Mouse (Mus musculus) kidney, adult 2 months (tissue): ENCODE results near the gene Ciao2b. TPM values are rescaled to one million over a fixed set of nuclear protein-coding genes. Genes with fewer than 3 reads are reported as not detected.

ENCODE experiments used
- DNase-seq: peaks from one replicate; pipeline ENCODE4 v3.0.0; 2021
- H3K27ac ChIP-seq: fragments of 200-500 bp; 2 replicates; pipeline ENCODE4 v1.5.1; 2012; ENCODE audit warnings: low read depth, low read length, control low read depth, inconsistent platforms; ENCODE audit not compliant: insufficient read depth
- H3K27me3 ChIP-seq: fragments of 200-500 bp; replicated peaks from 2 replicates; pipeline ENCODE4 v1.6.1; 2012; ENCODE audit warnings: mild to moderate bottlenecking, moderate library complexity, low read length, inconsistent platforms; ENCODE audit not compliant: control insufficient read depth, insufficient read depth
- H3K36me3 ChIP-seq: fragments of 200-500 bp; 2 replicates; pipeline ENCODE4 v1.6.1; 2012; ENCODE audit warnings: mild to moderate bottlenecking, moderate library complexity, low read length, inconsistent platforms; ENCODE audit not compliant: control insufficient read depth, insufficient read depth
- H3K4me1 ChIP-seq: fragments of 200-500 bp; 2 replicates; pipeline ENCODE4 v1.6.1; 2011; ENCODE audit warnings: low read length; ENCODE audit not compliant: control insufficient read depth, insufficient read depth
- H3K4me3 ChIP-seq: fragments of 200-500 bp; 2 replicates; pipeline ENCODE4 v1.5.1; 2011; ENCODE audit warnings: mild to moderate bottlenecking, low read depth, low read length, control low read depth; ENCODE audit not compliant: insufficient read depth
- CTCF ChIP-seq: fragments of 200-500 bp; conservative IDR thresholded peaks from 2 replicates; pipeline ENCODE4 v1.5.1; 2011; ENCODE audit warnings: low read depth, mild to moderate bottlenecking, control low read depth, low read length, moderate library complexity, mixed read lengths; ENCODE audit not compliant: insufficient read depth, insufficient read length
- POLR2A ChIP-seq: fragments of 200-500 bp; IDR thresholded peaks from one replicate; pipeline ENCODE4 v1.6.1; 2011; ENCODE audit warnings: low read depth, low read length, control low read depth
- WGBS: fragments of 180-500 bp; shearing (Covaris S2); methylation state at CpG from one replicate; pipeline ENCODE4 v1.1.7; 2018; 5-methylcytosine and 5-hydroxymethylcytosine counted together
- polyA plus RNA-seq: library from polyadenylated mRNA; depleted of rRNA; stranded (reverse); fragments of >200 nt; gene quantifications from 2 replicates; pipeline ENCODE4 v1.2.3, GENCODE M21; 2012; rRNA removed

The Ciao2b gene
- polyA plus RNA-seq, 1 experiment, result 57.7 TPM

DNA sequence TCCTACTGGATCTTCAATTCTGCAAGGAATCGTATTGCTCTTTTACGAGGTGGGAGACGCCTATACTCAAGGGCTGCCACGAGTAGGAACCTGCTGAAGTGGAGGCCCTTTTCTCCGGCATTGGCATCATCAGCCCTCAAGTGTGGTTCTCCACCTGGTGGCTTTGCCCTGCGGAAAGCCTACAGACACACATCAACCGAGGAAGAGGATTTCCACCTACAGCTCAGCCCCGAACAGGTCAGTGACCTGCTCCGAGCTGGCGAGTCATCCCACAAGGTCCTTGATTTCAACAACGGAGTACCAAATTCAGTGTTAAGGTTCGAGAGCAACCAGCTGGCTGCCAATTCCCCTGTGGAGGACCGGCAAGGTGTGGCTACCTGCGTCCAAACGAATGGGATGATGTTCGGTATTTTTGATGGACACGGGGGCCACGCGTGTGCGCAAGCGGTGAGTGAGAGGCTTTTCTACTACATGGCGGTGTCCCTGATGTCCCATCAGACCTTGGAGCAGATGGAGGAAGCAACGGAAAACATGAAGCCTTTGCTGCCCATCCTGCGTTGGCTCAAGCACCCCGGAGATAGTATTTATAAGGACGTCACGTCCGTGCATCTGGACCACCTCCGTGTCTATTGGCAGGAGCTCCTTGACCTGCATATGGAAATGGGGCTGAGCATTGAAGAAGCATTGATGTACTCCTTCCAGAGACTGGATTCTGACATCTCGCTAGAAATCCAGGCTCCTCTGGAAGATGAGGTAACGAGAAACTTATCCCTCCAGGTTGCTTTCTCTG, 48.0 kb downstream of the Ciao2b start:
- no peak overlapping the region for H3K4me3 ChIP-seq
- DNase-seq, result no peak
- TF ChIP-seq POLR2A, result no peak
- no peak for TF ChIP-seq CTCF
- no peaks in the 10 kb centered on the region for H3K27me3 ChIP-seq
- WGBS, result 87% methylated on average over 31 of the region's 31 CpGs
- peaks cover 29% of the 10 kb centered on the region; the same call in 1 of the 2 replicates for H3K4me1 ChIP-seq
- peaks cover 8% of the 10 kb centered on the region; the same call in 1 of the 2 replicates for H3K36me3 ChIP-seq
- peak overlapping the region; percentile 30 for H3K27ac ChIP-seq

DNA sequence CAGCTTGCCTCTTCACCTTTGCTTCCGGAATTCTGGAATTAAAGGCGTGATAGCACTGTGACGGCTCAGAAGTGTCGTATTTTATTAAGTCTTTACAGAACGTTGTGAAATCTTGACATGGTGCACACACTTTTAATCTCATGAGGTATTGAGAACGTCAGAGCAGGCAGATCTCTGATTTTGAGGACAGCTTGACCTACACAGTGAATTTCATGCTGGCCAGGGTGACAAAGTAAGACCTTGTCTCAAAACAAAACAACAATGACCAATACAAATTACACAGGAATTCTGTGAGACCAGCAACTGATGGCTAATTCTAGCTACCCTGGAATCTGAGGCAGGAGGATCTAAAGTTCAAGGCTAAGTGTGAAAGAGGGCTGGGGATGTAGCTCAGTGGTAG, 49.2 kb downstream of the Ciao2b start:
- Histone ChIP-seq H3K4me3 (peak overlapping the region; percentile 37), H3K27ac (peak overlapping the region; percentile 70), H3K36me3 (peaks cover 8% of the 10 kb centered on the region; the same call in 1 of the 2 replicates), H3K4me1 (peaks cover 24% of the 10 kb centered on the region; the same call in 1 of the 2 replicates), H3K27me3 (no peaks in the 10 kb centered on the region)
- 55% methylated on average over 6 of the region's 6 CpGs for WGBS
- TF ChIP-seq CTCF (no peak), POLR2A (no peak)
- no peak for DNase-seq

- 3% methylated on average over 9 of the region's 9 CpGs for WGBS
- H3K27ac ChIP-seq, result peak overlapping the region; percentile 92
- DNase-seq, result peak; percentile 71
Measured at GRCm38 (mm10) chr8:104591856-104592255, 49.9 kb downstream of the Ciao2b start.

GRCm38 (mm10) chr8:104591133-104591834, 50.5 kb downstream of the Ciao2b start, which contains the start of gene Pdp2:
Gene Pdp2 (plus strand): TSS chr8:104591451.
- WGBS, result under 1% methylated on average over 44 of the region's 44 CpGs
- no peaks in the 10 kb centered on the region for H3K27me3 ChIP-seq
- peaks cover 8% of the 10 kb centered on the region; the same call in 1 of the 2 replicates for H3K36me3 ChIP-seq
- peak within 1 kb of the TSS; percentile 92 for H3K27ac ChIP-seq
- DNase-seq, result peak; percentile 98
- peak within 1 kb of the TSS; percentile 89 for H3K4me3 ChIP-seq
- H3K4me1 ChIP-seq, result peaks cover 20% of the 10 kb centered on the region; the same call in 1 of the 2 replicates
- TF ChIP-seq CTCF (no peak), POLR2A (peak; percentile 38)

More at GRCm38 (mm10) chr8:104591856-104592255, 49.9 kb downstream of the Ciao2b start:
- Histone ChIP-seq H3K27me3 (no peaks in the 10 kb centered on the region), H3K4me3 (peak overlapping the region; percentile 89), H3K4me1 (peaks cover 23% of the 10 kb centered on the region; the same call in 1 of the 2 replicates), H3K36me3 (peaks cover 8% of the 10 kb centered on the region; the same call in 1 of the 2 replicates)
- TF ChIP-seq POLR2A (no peak), CTCF (no peak)

DNA sequence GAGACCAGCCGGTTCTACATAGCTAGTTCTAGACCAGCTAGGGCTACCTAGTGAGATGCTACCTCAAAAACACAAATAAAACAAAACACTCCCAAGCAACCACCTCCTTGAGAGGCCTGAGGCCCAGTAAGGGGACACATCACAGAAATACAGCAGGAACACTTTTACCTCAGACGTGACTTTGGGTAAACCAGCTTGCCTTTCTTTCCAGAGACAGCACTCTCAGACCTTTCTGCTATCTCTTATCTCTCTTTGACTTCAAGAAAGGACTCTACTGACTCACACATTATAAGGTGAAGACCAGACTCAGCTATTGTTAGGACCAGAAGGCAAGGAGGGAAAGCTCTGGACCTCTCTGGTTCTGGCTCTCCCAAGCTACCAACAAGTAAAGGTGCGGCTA, 51.5 kb downstream of the Ciao2b start:
- Histone ChIP-seq H3K27me3 (no peaks in the 10 kb centered on the region), H3K27ac (no peak overlapping the region), H3K4me3 (no peak overlapping the region), H3K4me1 (peaks cover 12% of the 10 kb centered on the region; the same call in 1 of the 2 replicates), H3K36me3 (peaks cover 8% of the 10 kb centered on the region; the same call in 1 of the 2 replicates)
- no peak for DNase-seq
- over 99% methylated on average over 3 of the region's 3 CpGs for WGBS
- TF ChIP-seq POLR2A (no peak), CTCF (no peak)

Other genes with a start within 250 kb of the Ciao2b start
- 31.4 and 32.4 TPM in 2 replicates for gene Cmtm4, start 246.2 kb downstream of the Ciao2b start, polyA plus RNA-seq
- gene Dync1li2, start 198.9 kb downstream of the Ciao2b start, polyA plus RNA-seq, result 14.7 and 20.3 TPM in 2 replicates
- gene Terb1, start 132.1 kb downstream of the Ciao2b start, polyA plus RNA-seq, result 0.05 TPM in 1 of 2 replicates, not detected in the other
- 9.7 and 12.7 TPM in 2 replicates for gene Nae1, start 107.3 kb downstream of the Ciao2b start, polyA plus RNA-seq
- gene Car7, start 107.3 kb downstream of the Ciao2b start, polyA plus RNA-seq, result 7.5 and 8.0 TPM in 2 replicates
- gene Pdp2, start 50.5 kb downstream of the Ciao2b start, polyA plus RNA-seq, result 25.7 and 29.2 TPM in 2 replicates
- 1,103 and 1,106 TPM in 2 replicates for gene Cdh16, start 17.6 kb downstream of the Ciao2b start, polyA plus RNA-seq
- gene Rrad, start 10.6 kb downstream of the Ciao2b start, polyA plus RNA-seq, result 5.0 and 5.8 TPM in 2 replicates
- 0.05 TPM in 1 of 2 replicates, not detected in the other for gene Ces2a, start 92.0 kb upstream of the Ciao2b start, polyA plus RNA-seq
- gene Ces2b, start 189.6 kb upstream of the Ciao2b start, polyA plus RNA-seq, result 5.4 and 7.8 TPM in 2 replicates
- gene Ces2c, start 205.1 kb upstream of the Ciao2b start, polyA plus RNA-seq, result 83.0 and 92.6 TPM in 2 replicates